Mouse (Mus musculus) liver, postnatal 0 days (tissue): ENCODE measurements at regions not wholly inside any gene's neighbourhood (a gene's known extent, or its start where the extent isn't known, plus 50 kb on each side); places are given as distances from the start of the nearest gene placed in this dataset.

Experiments
- CTCF ChIP-seq: sonication (generic); IDR thresholded peaks from 2 replicates; pipeline ENCODE4 v1.5.1; 2016; ENCODE audit warnings: antibody characterized with exemption, low read depth
- EP300 ChIP-seq: IDR thresholded peaks from 2 replicates; pipeline ENCODE4 v1.6.1; 2016; ENCODE audit warnings: antibody characterized with exemption, low read depth, mild to moderate bottlenecking

- TF ChIP-seq CTCF = no peak
- no peak for TF ChIP-seq EP300
Observed at GRCm38 (mm10) chr13:107663745-107664144, 380.5 kb upstream of the Smim15 start.
